Mouse (Mus musculus): ENCODE results near the gene Sertad1. TPM values are rescaled to one million over a fixed set of nuclear protein-coding genes. Genes with fewer than 3 reads are reported as not detected.

Sertad1 gene
- total RNA-seq, 2 experiments from 2014 or later = 7.1 to 8.8 TPM

GRCm38 (mm10) chr7:27472596-27472995 is 14.1 kb upstream of the Sertad1 start:
- DNase-seq = no peak
- intact Hi-C loops (cut with DNase I) = no loop called here

GRCm38 (mm10) chr7:27473156-27473834 is 13.4 kb upstream of the Sertad1 start, which contains the start of gene Sertad3:
Gene Sertad3 (plus strand): TSS chr7:27473768.
- intact Hi-C loops (cut with DNase I) = no loop called here
- DNase-seq = peak; percentile 100

DNA sequence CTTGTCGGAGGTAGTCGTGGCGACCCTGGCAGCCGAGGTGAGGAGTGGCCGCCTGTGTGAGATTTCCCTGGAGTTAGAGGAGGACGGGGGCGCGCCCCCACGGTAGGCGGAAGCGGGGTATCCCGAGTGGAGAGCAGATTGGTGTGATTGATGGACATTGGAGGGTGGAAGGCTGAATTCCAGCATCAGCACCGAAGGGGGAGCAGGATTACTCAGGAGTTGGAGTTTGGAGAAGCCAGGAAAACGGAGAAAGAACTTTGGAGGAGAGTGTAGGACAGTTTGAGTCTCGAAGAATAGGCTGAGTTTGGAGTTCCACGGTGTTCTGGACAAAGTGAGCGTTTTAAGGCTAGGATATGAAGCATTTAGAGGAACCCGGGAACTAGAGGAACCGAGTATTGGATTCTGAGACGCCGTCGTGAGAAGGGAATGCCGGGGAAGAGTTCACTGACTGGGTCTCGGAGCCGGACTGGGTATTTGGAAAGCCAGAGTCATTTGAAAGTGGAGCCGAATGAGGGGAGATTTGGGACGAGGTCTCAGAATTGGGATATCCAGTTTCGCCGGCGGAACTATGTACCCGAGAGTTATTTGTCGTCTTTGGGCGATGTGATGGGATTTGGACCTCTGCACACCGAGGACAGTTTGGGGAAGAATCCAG is 12.7 kb upstream of the Sertad1 start:
- no peak for DNase-seq
- intact Hi-C loops (cut with DNase I) = no loop called here

- intact Hi-C loops (cut with DNase I) = no loop called here
- DNase-seq = peak; percentile 95 to 98
Measured at GRCm38 (mm10) chr7:27474490-27474954, 12.2 kb upstream of the Sertad1 start.

DNA sequence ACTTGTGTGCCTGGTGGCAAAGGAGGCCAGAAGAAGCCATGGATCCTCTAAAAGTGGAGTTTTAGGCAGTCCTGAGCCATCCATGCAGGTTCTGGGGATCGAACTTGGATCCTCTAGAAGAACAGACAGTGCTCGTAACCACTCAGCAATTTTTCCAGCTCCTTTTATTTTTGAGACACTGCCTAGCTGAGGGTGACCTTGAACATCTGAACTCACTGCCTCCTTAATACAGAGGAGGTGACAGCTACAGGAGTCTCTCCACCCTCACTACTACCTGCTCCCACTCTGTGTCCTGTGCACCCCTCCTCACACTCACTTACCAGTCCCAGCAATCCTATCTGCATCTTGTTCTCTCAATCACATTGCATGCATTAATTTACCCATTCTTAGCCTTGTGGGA is 11.1 kb upstream of the Sertad1 start:
- intact Hi-C loops (cut with DNase I) = no loop called here
- DNase-seq = no peak

DNA sequence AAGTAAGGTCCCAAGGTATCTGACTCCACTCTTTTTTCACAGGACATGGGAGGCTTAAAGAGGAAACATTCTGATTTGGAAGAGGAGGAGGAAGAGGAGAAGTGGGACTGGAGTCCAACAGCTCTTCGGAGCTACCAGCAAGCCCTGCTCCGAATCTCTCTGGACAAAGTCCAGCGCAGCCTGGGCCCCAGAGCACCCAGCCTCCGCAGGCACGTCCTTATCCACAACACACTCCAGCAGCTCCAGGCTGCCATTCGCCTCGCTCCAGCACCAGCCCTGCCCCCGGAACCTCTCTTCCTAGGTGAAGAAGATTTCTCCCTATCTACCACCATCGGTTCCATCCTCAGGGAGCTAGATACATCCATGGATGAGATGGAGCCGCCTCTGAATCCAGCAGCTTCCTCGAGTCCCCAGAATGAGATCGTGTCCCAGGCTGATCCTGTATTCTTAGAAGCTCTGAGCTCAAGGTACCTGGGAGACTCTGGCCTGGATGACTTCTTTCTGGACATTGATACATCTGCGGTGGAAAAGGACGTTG is 10.5 kb upstream of the Sertad1 start:
- intact Hi-C loops (cut with DNase I) = no loop called here
- DNase-seq = no peak

DNA sequence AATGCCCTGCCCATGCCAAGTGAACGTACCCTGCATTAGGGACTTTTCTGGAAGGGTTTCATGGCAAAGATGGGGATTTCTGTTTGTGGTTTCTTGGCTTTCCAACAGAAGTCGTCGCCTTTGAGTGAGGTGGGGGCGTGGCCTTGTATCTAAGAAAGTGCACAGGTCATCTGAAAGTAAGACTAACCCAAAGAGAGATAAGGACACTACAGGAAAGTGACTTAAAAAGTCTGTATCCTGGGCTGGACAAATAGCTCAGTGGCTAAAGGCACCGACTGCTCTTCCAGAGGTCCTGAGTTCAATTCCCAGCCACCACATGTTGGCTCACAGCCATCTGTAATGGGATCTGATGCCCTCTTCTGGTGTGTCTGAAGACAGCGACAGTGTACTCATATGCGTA is 8.1 kb upstream of the Sertad1 start:
- intact Hi-C loops (cut with DNase I) = no loop called here
- DNase-seq = no peak

- DNase-seq = no peak
- intact Hi-C loops (cut with DNase I) = no loop called here
Measured at GRCm38 (mm10) chr7:27479750-27480149, 7.0 kb upstream of the Sertad1 start.

DNA sequence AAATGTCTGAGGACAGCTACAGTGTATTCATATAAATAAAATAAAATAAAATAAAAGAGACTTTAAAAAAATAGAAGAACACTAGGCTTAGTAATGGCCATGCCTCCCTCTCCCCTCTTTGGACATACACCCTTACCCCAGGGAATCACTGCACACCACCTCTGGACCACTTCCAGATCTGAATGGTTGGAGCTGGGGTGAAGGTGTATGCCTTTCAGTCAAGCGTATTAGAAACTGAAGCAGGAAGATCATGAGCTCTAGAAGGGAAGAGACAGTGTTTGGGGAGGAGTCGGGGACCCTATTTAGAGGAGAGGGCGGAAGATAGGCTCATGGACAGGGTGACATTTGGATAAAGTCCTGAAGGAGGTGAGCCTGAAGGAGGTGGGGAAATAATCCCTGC is 6.2 kb upstream of the Sertad1 start:
- DNase-seq = no peak
- intact Hi-C loops (cut with DNase I) = no loop called here

- DNase-seq = no peak
- intact Hi-C loops (cut with DNase I) = no loop called here
Measured at GRCm38 (mm10) chr7:27480927-27481626, 5.6 kb upstream of the Sertad1 start.

GRCm38 (mm10) chr7:27481627-27481969 is 5.1 kb upstream of the Sertad1 start:
- peak; percentile 85 to 96 for DNase-seq
- intact Hi-C loops (cut with DNase I) = no loop called here

GRCm38 (mm10) chr7:27483860-27484259 is 2.9 kb upstream of the Sertad1 start:
- DNase-seq = no peak
- intact Hi-C loops (cut with DNase I) = no loop called here

- no peak for DNase-seq
Measured at GRCm38 (mm10) chr7:27486102-27486769, 474 bp upstream of the Sertad1 start.

GRCm38 (mm10) chr7:27487740-27488268 is 1.1 kb downstream of the Sertad1 start:
- peak in 1 of 2 experiments; percentile 54 for DNase-seq

More at GRCm38 (mm10) chr7:27486102-27486769, 474 bp upstream of the Sertad1 start:
- intact Hi-C loops (cut with DNase I) = no loop called here

DNA sequence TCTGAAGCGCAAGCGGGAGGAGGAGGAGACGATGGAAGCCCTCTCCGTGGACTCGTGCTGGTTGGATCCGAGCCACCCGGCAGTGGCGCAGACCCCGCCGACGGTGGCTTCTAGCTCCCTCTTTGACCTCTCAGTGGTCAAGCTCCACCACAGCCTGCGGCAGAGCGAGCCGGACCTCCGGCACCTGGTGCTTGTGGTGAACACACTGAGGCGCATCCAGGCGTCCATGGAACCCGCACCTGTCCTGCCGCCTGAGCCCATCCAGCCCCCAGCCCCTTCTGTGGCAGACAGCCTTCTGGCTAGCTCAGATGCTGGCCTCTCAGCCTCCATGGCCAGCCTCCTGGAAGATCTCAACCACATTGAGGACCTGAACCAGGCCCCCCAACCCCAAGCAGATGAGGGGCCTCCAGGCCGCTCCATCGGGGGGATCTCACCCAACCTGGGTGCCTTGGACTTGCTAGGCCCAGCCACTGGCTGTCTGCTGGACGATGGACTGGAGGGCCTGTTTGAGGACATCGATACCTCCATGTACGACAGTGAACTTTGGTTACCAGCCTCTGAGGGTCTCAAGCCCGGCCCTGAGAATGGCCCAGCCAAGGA is 2.7 kb downstream of the Sertad1 start:
- intact Hi-C loops (cut with DNase I) = no loop called here
- no peak for DNase-seq

More at GRCm38 (mm10) chr7:27487740-27488268, 1.1 kb downstream of the Sertad1 start:
- intact Hi-C loops (cut with DNase I) = no loop called here

- intact Hi-C loops (cut with DNase I) = no loop called here
- DNase-seq = no peak
Measured at GRCm38 (mm10) chr7:27490227-27490542, 3.5 kb downstream of the Sertad1 start.

- intact Hi-C loops (cut with DNase I) = no loop called here
- peak; percentile 92 to 96 for DNase-seq
Measured at GRCm38 (mm10) chr7:27490543-27491329, 4.0 kb downstream of the Sertad1 start.

- intact Hi-C loops (cut with DNase I) = no loop called here
Measured at GRCm38 (mm10) chr7:27491856-27492255, 5.1 kb downstream of the Sertad1 start.

GRCm38 (mm10) chr7:27493022-27493421 is 6.3 kb downstream of the Sertad1 start:
- intact Hi-C loops (cut with DNase I) = no loop called here

More at GRCm38 (mm10) chr7:27491856-27492255, 5.1 kb downstream of the Sertad1 start:
- no peak for DNase-seq

More at GRCm38 (mm10) chr7:27493022-27493421, 6.3 kb downstream of the Sertad1 start:
- DNase-seq = no peak
